Mouse (Mus musculus) testis, adult 2 months (tissue): ENCODE results near the gene Dll4. TPM values are rescaled to one million over a fixed set of nuclear protein-coding genes. Genes with fewer than 3 reads are reported as not detected.

Source experiments
- H3K27ac ChIP-seq: fragments of 200-500 bp; 2 replicates; pipeline ENCODE4 v1.5.1; 2012; ENCODE audit warnings: low read depth, low read length; ENCODE audit not compliant: control insufficient read depth, insufficient read depth
- H3K27me3 ChIP-seq: fragments of 200-500 bp; 2 replicates; pipeline ENCODE4 v1.6.1; 2012; ENCODE audit warnings: mild to moderate bottlenecking, low read length, moderate library complexity; ENCODE audit not compliant: control insufficient read depth, insufficient read depth
- H3K36me3 ChIP-seq: fragments of 200-500 bp; 2 replicates; pipeline ENCODE4 v1.6.1; 2012; ENCODE audit warnings: mild to moderate bottlenecking, low read length; ENCODE audit not compliant: control insufficient read depth, insufficient read depth
- H3K4me1 ChIP-seq: fragments of 200-500 bp; 2 replicates; pipeline ENCODE4 v1.6.1; 2012; ENCODE audit warnings: low read length; ENCODE audit not compliant: control insufficient read depth, insufficient read depth
- H3K4me3 ChIP-seq: fragments of 200-500 bp; 2 replicates; pipeline ENCODE4 v1.5.1; 2012; ENCODE audit warnings: low read depth, mild to moderate bottlenecking, low read length, moderate library complexity, mixed read lengths; ENCODE audit not compliant: control insufficient read depth
- CTCF ChIP-seq: fragments of 200-500 bp; IDR thresholded peaks from 2 replicates; pipeline ENCODE4 v1.5.1; 2012; ENCODE audit warnings: low read depth, mild to moderate bottlenecking, inconsistent platforms, low read length, moderate library complexity; ENCODE audit not compliant: control insufficient read depth, insufficient read depth, insufficient replicate concordance
- POLR2A ChIP-seq: fragments of 200-500 bp; IDR thresholded peaks from 2 replicates; pipeline ENCODE4 v1.6.1; 2012; ENCODE audit warnings: low read depth, mild to moderate bottlenecking, inconsistent platforms, low read length, moderate library complexity; ENCODE audit not compliant: control insufficient read depth
- polyA plus RNA-seq: library from polyadenylated mRNA; depleted of rRNA; stranded (reverse); fragments of >200 nt; gene quantifications from 2 replicates; pipeline ENCODE4 v1.2.3, GENCODE M21; 2012

Gene Dll4
- polyA plus RNA-seq, 1 experiment: 0.54 TPM

- Histone ChIP-seq H3K27me3 (no peaks in the 10 kb centered on the region), H3K4me1 (peaks cover 8% of the 10 kb centered on the region), H3K36me3 (peaks cover 1% of the 10 kb centered on the region), H3K4me3 (no peak overlapping the region), H3K27ac (no peak overlapping the region)
- TF ChIP-seq POLR2A (no peak), CTCF (no peak)
Observed at GRCm38 (mm10) chr2:119292281-119292680, 33.3 kb upstream of the Dll4 start.

- Histone ChIP-seq H3K4me1 (peaks cover 4% of the 10 kb centered on the region), H3K36me3 (peaks cover 1% of the 10 kb centered on the region), H3K27me3 (no peaks in the 10 kb centered on the region), H3K27ac (no peak overlapping the region), H3K4me3 (no peak overlapping the region)
- no peak for TF ChIP-seq POLR2A
- TF ChIP-seq CTCF: no peak
Observed at GRCm38 (mm10) chr2:119292852-119293251, 32.7 kb upstream of the Dll4 start.

- Histone ChIP-seq H3K27me3 (no peaks in the 10 kb centered on the region), H3K4me3 (no peak overlapping the region), H3K27ac (no peak overlapping the region), H3K36me3 (peaks cover 1% of the 10 kb centered on the region), H3K4me1 (peaks cover 4% of the 10 kb centered on the region; the same call in 1 of the 2 replicates)
- TF ChIP-seq POLR2A (no peak), CTCF (no peak)
Observed at GRCm38 (mm10) chr2:119293311-119293710, 32.3 kb upstream of the Dll4 start.

- H3K27me3 ChIP-seq: no peaks in the 10 kb centered on the region
- TF ChIP-seq POLR2A (no peak; the same call in 1 of the 2 replicates), CTCF (no peak)
- H3K4me3 ChIP-seq: no peak overlapping the region
- H3K4me1 ChIP-seq: peaks cover 2% of the 10 kb centered on the region; the same call in 1 of the 2 replicates
- H3K36me3 ChIP-seq: peaks cover 1% of the 10 kb centered on the region
- no peak overlapping the region for H3K27ac ChIP-seq
Observed at GRCm38 (mm10) chr2:119293776-119294390, 31.7 kb upstream of the Dll4 start.

- H3K27ac ChIP-seq: no peak overlapping the region
- no peak for TF ChIP-seq POLR2A
- TF ChIP-seq CTCF: no peak
- no peak overlapping the region for H3K4me3 ChIP-seq
- H3K36me3 ChIP-seq: peaks cover 1% of the 10 kb centered on the region
- H3K27me3 ChIP-seq: no peaks in the 10 kb centered on the region
- no peaks in the 10 kb centered on the region; the same call in 1 of the 2 replicates for H3K4me1 ChIP-seq
Observed at GRCm38 (mm10) chr2:119294411-119294810, 31.2 kb upstream of the Dll4 start.

- Histone ChIP-seq H3K27ac (no peak overlapping the region), H3K36me3 (peaks cover 1% of the 10 kb centered on the region; the same call in 1 of the 2 replicates)
Observed at GRCm38 (mm10) chr2:119296756-119297155, 28.8 kb upstream of the Dll4 start.

GRCm38 (mm10) chr2:119297506-119297905 is 28.1 kb upstream of the Dll4 start:
- Histone ChIP-seq H3K27me3 (no peaks in the 10 kb centered on the region), H3K4me1 (peaks cover 20% of the 10 kb centered on the region), H3K27ac (no peak overlapping the region), H3K36me3 (peaks cover 1% of the 10 kb centered on the region; the same call in 1 of the 2 replicates), H3K4me3 (no peak overlapping the region)
- TF ChIP-seq POLR2A (no peak), CTCF (no peak)

More at GRCm38 (mm10) chr2:119296756-119297155, 28.8 kb upstream of the Dll4 start:
- TF ChIP-seq POLR2A (no peak), CTCF (no peak)
- Histone ChIP-seq H3K4me1 (peaks cover 20% of the 10 kb centered on the region), H3K4me3 (no peak overlapping the region), H3K27me3 (no peaks in the 10 kb centered on the region)
